ENCODE assay signal across 9 mouse cellular contexts in the genomic region with DNA sequence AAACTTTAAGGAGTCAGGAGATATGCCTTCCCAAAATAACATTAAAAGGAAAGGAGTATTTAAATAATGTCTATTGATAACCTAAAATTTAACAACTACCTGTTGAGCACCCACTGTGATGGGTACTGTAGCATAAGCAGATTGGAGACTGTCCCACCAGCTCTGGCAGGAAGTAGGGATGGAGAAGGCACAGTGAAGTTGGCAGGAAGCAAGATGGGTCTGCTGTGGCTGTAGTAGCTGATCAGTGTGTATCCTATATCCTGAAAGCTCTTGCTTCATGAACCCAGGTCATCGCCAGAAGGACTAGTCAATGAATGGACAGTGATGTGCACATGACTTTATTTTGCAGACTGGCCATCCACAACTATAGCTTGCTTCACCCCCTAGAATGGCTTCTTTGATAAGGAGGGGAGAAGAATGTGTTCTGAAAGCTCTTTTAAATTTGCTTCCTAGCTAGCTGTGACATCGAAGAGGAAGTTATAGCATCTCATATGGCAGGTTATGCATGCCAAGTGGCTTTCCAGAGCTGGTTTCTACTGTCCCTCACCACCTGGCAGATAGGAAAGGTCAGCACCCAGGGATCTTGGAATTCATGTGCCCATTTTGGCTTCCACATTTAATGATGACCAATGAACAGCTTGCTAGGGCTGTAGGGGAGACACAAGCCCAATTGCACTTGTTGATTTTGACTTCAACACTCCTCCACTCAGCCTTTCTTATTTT.
"Had no signal": no experiment of that assay in that cellular context is flagged by ENCODE, and none has a peak within 500 bp of the region (broad histone marks: within the 10 kb centered on the region; RNA-seq: fewer than 3 reads in every experiment).

No protein-coding gene starts in this region.

- H3K27me3 ChIP-seq: limb, embryonic 13.5 days; midbrain, embryonic 13.5 days; stomach, embryonic 15.5 days had no signal

- DNase-seq: kidney, postnatal 36 days; left cerebral cortex, postnatal 4 days; lung, adult 18-20 months; right cerebral cortex, postnatal 14 days; thymus, postnatal 36 days had no signal

- H3K4me2 ChIP-seq: limb, embryonic 13.5 days; midbrain, embryonic 13.5 days; stomach, embryonic 15.5 days had no signal

- H3K36me3 ChIP-seq: limb, embryonic 13.5 days; midbrain, embryonic 13.5 days; stomach, embryonic 15.5 days had no signal

- H3K9ac ChIP-seq: limb, embryonic 13.5 days; liver, embryonic 14.5 days; midbrain, embryonic 13.5 days; stomach, embryonic 15.5 days had no signal

- H3K9me3 ChIP-seq: limb, embryonic 13.5 days; midbrain, embryonic 13.5 days; stomach, embryonic 15.5 days had no signal

- ATAC-seq: midbrain, embryonic 13.5 days had no signal

- H3K27ac ChIP-seq: limb, embryonic 13.5 days; liver, embryonic 14.5 days; midbrain, embryonic 13.5 days; stomach, embryonic 15.5 days had no signal

- H3K4me1 ChIP-seq: limb, embryonic 13.5 days; stomach, embryonic 15.5 days had no signal

- H3K4me3 ChIP-seq: limb, embryonic 13.5 days; midbrain, embryonic 13.5 days; stomach, embryonic 15.5 days had no signal
